Mouse (Mus musculus): ENCODE measurements around the gene Ccr2.
A peak's percentile ranks its signal among the peaks of the same experiment; 100 is the strongest.
"Not testable (repeated sequence)": the region's sequence is repeated elsewhere in the genome, so short reads cannot be mapped to it uniquely, and the experiment has no call there.

The Ccr2 gene

GRCm38 (mm10) chr9:124113777-124114176, 12.0 kb downstream of the Ccr2 start:
- no peak for DNase-seq (ENCODE audit: low read depth in 1 of 2, low spot score in 2 of 2)

- peak in 1 of 2 experiments; percentile 40 for DNase-seq (ENCODE audit: low read depth in 1 of 2, low spot score in 2 of 2)
These were observed 16.7 kb downstream of the Ccr2 start for GRCm38 (mm10) chr9:124118489-124118888.

- DNase-seq (ENCODE audit: low read depth in 1 of 2, low spot score in 2 of 2): no peak
These were observed 19.8 kb downstream of the Ccr2 start, which contains the start of gene Ccr5 for GRCm38 (mm10) chr9:124121387-124122184. Gene Ccr5, plus strand, starts transcription at chr9:124121543.

- peak in 1 of 2 experiments; percentile 17 for DNase-seq (ENCODE audit: low read depth in 1 of 2, low spot score in 2 of 2)
These were observed 23.8 kb downstream of the Ccr2 start for GRCm38 (mm10) chr9:124125576-124125975.

- DNase-seq (ENCODE audit: low read depth in 1 of 2, low spot score in 2 of 2): no peak
These were observed 24.6 kb downstream of the Ccr2 start for GRCm38 (mm10) chr9:124126373-124126772.

- no peak for DNase-seq (ENCODE audit: low read depth in 1 of 2, low spot score in 2 of 2)
These were observed 25.7 kb downstream of the Ccr2 start for GRCm38 (mm10) chr9:124127412-124127811.

GRCm38 (mm10) chr9:124128379-124128778, 26.6 kb downstream of the Ccr2 start:
- DNase-seq (ENCODE audit: low read depth in 1 of 2, low spot score in 2 of 2): no peak

- not testable (repeated sequence) for DNase-seq (ENCODE audit: low read depth in 1 of 2, low spot score in 2 of 2)
These were observed 31.1 kb downstream of the Ccr2 start for GRCm38 (mm10) chr9:124132899-124133298.

GRCm38 (mm10) chr9:124134919-124135318, 33.2 kb downstream of the Ccr2 start:
- DNase-seq (ENCODE audit: low read depth in 1 of 2, low spot score in 2 of 2): not testable (repeated sequence)

GRCm38 (mm10) chr9:124137619-124138018, 35.9 kb downstream of the Ccr2 start:
- no peak for DNase-seq (ENCODE audit: low read depth in 1 of 2, low spot score in 2 of 2)

GRCm38 (mm10) chr9:124138055-124138775, 36.5 kb downstream of the Ccr2 start:
- no peak for DNase-seq (ENCODE audit: low read depth in 1 of 2, low spot score in 2 of 2)

- DNase-seq (ENCODE audit: low read depth in 1 of 2, low spot score in 2 of 2): peak; percentile 42
These were observed 41.9 kb downstream of the Ccr2 start for GRCm38 (mm10) chr9:124143678-124144077.

GRCm38 (mm10) chr9:124146307-124146706, 44.6 kb downstream of the Ccr2 start:
- no peak for DNase-seq (ENCODE audit: low read depth in 1 of 2, low spot score in 2 of 2)

All from monocyte, adult 2 months (primary cell).